Mouse (Mus musculus) spleen, adult 2 months (tissue): ENCODE data around the gene Gm29776. TPM values are rescaled to one million over a fixed set of nuclear protein-coding genes. Genes with fewer than 3 reads are reported as not detected.
A peak's percentile ranks its signal among the peaks of the same experiment; 100 is the strongest.

Experiments
- DNase-seq, 2 experiments: peaks; one replicate each; pipeline versions ENCODE4 v3.0.0 to v3.0.0-alpha.2; 2012 to 2021; ENCODE audit warnings: low spot score in 2 of 2, low read depth in 1 of 2
- H3K27ac ChIP-seq: fragments of 200-500 bp; 2 replicates; pipeline ENCODE4 v1.5.1; 2012; ENCODE audit warnings: low read length, inconsistent platforms; ENCODE audit not compliant: insufficient read depth
- H3K27me3 ChIP-seq: fragments of 200-500 bp; 2 replicates; pipeline ENCODE4 v1.6.1; 2012; ENCODE audit warnings: mild to moderate bottlenecking, moderate library complexity, low read length, inconsistent platforms; ENCODE audit not compliant: control insufficient read depth, insufficient read depth
- H3K36me3 ChIP-seq: fragments of 200-500 bp; 2 replicates; pipeline ENCODE4 v1.6.1; 2012; ENCODE audit warnings: mild to moderate bottlenecking, low read length, inconsistent platforms; ENCODE audit not compliant: control insufficient read depth, insufficient read depth
- H3K4me1 ChIP-seq: fragments of 200-500 bp; 2 replicates; pipeline ENCODE4 v1.6.1; 2011; ENCODE audit warnings: inconsistent platforms; ENCODE audit not compliant: control insufficient read depth, insufficient read depth, insufficient read length
- H3K4me3 ChIP-seq: fragments of 200-500 bp; 2 replicates; pipeline ENCODE4 v1.5.1; 2011; ENCODE audit warnings: mild to moderate bottlenecking, inconsistent platforms; ENCODE audit not compliant: insufficient read depth, insufficient read length; ENCODE audit errors: extremely low read depth
- CTCF ChIP-seq: fragments of 200-500 bp; IDR thresholded peaks from 2 replicates; pipeline ENCODE4 v1.5.1; 2011; ENCODE audit warnings: mild to moderate bottlenecking, inconsistent platforms; ENCODE audit not compliant: insufficient read depth, insufficient read length, insufficient replicate concordance; ENCODE audit errors: extremely low read depth
- POLR2A ChIP-seq: fragments of 200-500 bp; IDR thresholded peaks from 2 replicates; pipeline ENCODE4 v1.6.1; 2011; ENCODE audit warnings: low read depth, low read length, inconsistent platforms
- WGBS: fragments of 180-500 bp; shearing (Covaris S2); methylation state at CpG from one replicate; pipeline ENCODE4 v1.1.7; 2018; 5-methylcytosine and 5-hydroxymethylcytosine counted together
- polyA plus RNA-seq: library from polyadenylated mRNA; depleted of rRNA; stranded (reverse); fragments of >200 nt; gene quantifications from 2 replicates; pipeline ENCODE4 v1.2.3, GENCODE M21; 2012

Gm29776 gene
- polyA plus RNA-seq, 1 experiment, result 0.04 TPM

DNA sequence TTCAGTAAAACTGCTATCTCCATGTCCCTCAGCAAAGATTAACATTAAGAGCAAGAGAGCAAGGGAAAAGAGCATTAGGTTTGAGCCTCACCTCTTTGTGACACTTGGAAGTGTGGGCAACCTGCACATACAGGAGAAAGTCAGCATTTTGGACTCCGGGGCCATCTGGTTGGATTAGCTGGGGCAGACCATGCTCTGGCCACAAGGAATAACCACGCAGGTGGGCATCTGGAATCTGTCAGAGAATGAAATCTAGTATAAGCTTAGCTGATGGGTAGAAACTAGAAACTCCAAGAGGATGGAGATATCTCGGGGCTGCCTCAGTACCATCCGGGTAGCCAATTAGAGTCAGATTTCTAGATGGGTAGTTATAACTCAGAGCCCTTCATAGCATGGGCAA is 1.9 kb downstream of the Gm29776 start:
- 91% methylated on average over 4 of the region's 4 CpGs for WGBS
- H3K4me1 ChIP-seq, result no peaks in the 10 kb centered on the region
- no peak overlapping the region for H3K4me3 ChIP-seq
- H3K36me3 ChIP-seq, result no peaks in the 10 kb centered on the region
- no peak for DNase-seq
- H3K27ac ChIP-seq, result no peak overlapping the region
- H3K27me3 ChIP-seq, result no peaks in the 10 kb centered on the region
- no peak for TF ChIP-seq CTCF
- no peak for TF ChIP-seq POLR2A

DNA sequence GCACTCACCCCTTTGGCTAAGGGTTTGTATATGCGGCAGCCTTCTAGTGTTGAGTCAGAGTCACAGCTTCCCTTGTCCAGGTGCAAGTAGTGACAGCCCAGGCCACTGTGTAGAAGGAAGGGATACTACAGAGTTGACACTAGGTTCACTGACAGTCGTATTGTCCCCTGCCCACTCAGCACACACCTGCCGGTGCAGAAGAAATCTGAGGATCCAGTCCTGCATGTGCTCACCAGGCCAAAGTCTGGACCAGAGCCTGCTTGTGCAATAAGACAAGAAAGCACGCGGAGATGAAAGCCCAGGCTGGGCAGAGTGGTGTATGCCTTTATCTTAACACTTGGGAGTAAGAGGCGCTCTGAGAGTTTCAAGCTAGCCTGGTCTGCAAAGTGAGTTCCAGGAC is 3.6 kb downstream of the Gm29776 start:
- no peaks in the 10 kb centered on the region for H3K4me1 ChIP-seq
- TF ChIP-seq CTCF (no peak), POLR2A (no peak)
- DNase-seq, result no peak
- H3K27ac ChIP-seq, result no peak overlapping the region
- 62% methylated on average over 6 of the region's 6 CpGs for WGBS
- H3K27me3 ChIP-seq, result no peaks in the 10 kb centered on the region
- H3K36me3 ChIP-seq, result peaks cover 4% of the 10 kb centered on the region
- H3K4me3 ChIP-seq, result no peak overlapping the region

GRCm38 (mm10) chr14:54687251-54687650 is 11.4 kb downstream of the Gm29776 start:
- no peaks in the 10 kb centered on the region; the same call in 1 of the 2 replicates for H3K4me1 ChIP-seq
- no peaks in the 10 kb centered on the region for H3K27me3 ChIP-seq
- no peak for TF ChIP-seq POLR2A
- TF ChIP-seq CTCF, result no peak
- peaks cover 15% of the 10 kb centered on the region for H3K36me3 ChIP-seq
- H3K27ac ChIP-seq, result peak overlapping the region; percentile 80
- no peak for DNase-seq
- peak overlapping the region; percentile 75 for H3K4me3 ChIP-seq
- WGBS, result 1% methylated on average over 8 of the region's 8 CpGs

DNA sequence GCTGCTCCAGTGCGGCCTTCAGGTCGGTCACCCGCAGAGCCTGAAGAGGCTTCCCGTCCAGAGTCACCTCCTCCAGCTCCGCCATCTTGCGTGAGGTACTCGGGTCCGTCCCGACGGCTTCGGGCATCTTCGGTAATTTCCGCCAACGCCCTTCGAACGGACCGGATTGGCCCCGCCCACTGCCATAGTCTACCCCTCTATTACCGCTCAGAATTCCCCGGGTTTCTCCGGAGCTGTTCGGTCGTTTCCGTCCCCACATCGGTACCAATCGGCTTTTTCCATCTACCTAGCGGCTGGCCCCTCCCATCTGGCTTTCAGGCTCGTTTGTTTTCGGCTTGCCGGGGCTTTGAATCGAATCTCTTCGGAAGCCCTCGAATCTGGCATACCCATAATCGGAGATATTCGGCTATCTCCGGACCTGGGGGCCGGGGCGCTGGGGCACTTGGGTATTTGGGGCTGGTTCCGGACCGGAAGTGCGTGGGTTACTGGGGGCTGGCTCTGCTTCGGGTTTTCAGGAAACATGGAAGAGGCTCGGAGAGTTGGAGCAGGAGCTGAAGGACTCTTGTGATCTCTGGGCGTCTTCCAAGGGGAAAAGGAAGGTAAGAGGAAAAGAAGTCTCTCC is 12.0 kb downstream of the Gm29776 start, which contains the start of gene Acin1:
Gene Acin1 (minus strand): TSS at position 410 of the 622 bp plus-strand sequence.
- under 1% methylated on average over 44 of the region's 44 CpGs for WGBS
- Histone ChIP-seq H3K27ac (peak within 1 kb of the TSS; percentile 98), H3K27me3 (no peaks in the 10 kb centered on the region), H3K4me1 (no peaks in the 10 kb centered on the region; the same call in 1 of the 2 replicates), H3K36me3 (peaks cover 15% of the 10 kb centered on the region), H3K4me3 (peak within 1 kb of the TSS; percentile 98)
- DNase-seq, result peak; percentile 99 to 100
- TF ChIP-seq POLR2A, result peak; percentile 94
- no peak for TF ChIP-seq CTCF

DNA sequence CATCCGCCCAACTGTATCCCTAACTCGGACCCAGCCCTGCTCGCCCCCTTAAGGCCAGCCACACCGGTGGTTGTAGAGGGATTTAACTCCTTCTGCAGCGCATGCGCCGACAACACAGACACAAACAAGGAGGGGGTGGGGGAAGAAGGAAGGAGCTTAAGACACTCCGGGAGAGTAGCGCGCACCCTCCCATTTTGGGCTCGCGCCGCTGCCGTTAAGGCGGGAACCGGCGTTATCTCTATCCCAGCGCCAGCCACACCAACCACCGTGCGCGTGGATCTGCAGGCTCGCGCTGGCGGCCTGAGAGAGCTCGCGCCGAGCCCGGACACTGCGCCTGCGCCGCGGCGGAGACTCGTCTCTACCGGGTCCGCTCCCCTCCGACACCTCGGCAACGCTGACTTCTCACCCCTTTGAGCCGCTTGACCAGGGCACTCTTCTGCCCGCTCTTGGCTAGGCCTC is 12.5 kb downstream of the Gm29776 start, which contains the start of gene 1700123O20Rik:
Gene 1700123O20Rik (plus strand): TSS at position 154 of the 459 bp plus-strand sequence.
- Histone ChIP-seq H3K27ac (peak within 1 kb of the TSS; percentile 98), H3K4me1 (no peaks in the 10 kb centered on the region; the same call in 1 of the 2 replicates), H3K36me3 (peaks cover 15% of the 10 kb centered on the region), H3K27me3 (no peaks in the 10 kb centered on the region), H3K4me3 (peak within 1 kb of the TSS; percentile 98)
- DNase-seq, result peak; percentile 67 to 72
- peak; percentile 35; the same call in 1 of the 2 replicates for TF ChIP-seq POLR2A
- no peak for TF ChIP-seq CTCF
- under 1% methylated on average over 41 of the region's 41 CpGs for WGBS

GRCm38 (mm10) chr14:54685471-54685870 is 13.2 kb downstream of the Gm29776 start:
- TF ChIP-seq CTCF (no peak), POLR2A (no peak)
- WGBS, result 2% methylated on average over 8 of the region's 8 CpGs
- Histone ChIP-seq H3K4me3 (peak overlapping the region; percentile 98), H3K27me3 (no peaks in the 10 kb centered on the region), H3K4me1 (no peaks in the 10 kb centered on the region; the same call in 1 of the 2 replicates), H3K36me3 (peaks cover 11% of the 10 kb centered on the region), H3K27ac (no peak overlapping the region)
- DNase-seq, result no peak

DNA sequence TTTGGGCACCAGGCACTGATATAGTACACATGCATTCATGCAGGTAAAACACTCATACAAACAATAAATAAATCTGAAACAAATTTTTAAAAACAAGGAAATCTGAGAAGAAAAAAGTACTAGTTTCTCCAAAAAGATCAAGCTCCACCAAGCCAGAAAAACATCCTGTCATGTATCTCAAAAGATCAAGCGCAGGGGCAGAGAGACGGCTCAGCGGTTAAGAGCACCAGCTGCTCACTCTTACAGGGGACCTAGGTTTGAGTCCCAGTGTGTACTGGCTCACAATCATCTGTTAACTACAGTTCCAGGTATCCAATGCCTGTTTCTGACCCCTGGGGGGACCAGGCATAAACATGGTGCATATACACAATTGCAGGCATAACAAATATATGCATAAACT is 16.2 kb downstream of the Gm29776 start:
- no peaks in the 10 kb centered on the region for H3K27me3 ChIP-seq
- no peak overlapping the region for H3K27ac ChIP-seq
- no peak overlapping the region for H3K4me3 ChIP-seq
- WGBS, result 66% methylated on average over 3 of the region's 3 CpGs
- peaks cover 20% of the 10 kb centered on the region for H3K36me3 ChIP-seq
- no peak for DNase-seq
- no peak for TF ChIP-seq POLR2A
- no peak for TF ChIP-seq CTCF
- no peaks in the 10 kb centered on the region; the same call in 1 of the 2 replicates for H3K4me1 ChIP-seq
